Mouse (Mus musculus) forelimb bud, embryonic 11.5 days (tissue): Measurements from ENCODE around the gene Mtcl1.

ENCODE experiments used
- DNase-seq: peaks from one replicate; pipeline ENCODE4 v3.0.0-alpha.2; 2012; ENCODE audit warnings: low read depth, low spot score

The Mtcl1 gene

DNA sequence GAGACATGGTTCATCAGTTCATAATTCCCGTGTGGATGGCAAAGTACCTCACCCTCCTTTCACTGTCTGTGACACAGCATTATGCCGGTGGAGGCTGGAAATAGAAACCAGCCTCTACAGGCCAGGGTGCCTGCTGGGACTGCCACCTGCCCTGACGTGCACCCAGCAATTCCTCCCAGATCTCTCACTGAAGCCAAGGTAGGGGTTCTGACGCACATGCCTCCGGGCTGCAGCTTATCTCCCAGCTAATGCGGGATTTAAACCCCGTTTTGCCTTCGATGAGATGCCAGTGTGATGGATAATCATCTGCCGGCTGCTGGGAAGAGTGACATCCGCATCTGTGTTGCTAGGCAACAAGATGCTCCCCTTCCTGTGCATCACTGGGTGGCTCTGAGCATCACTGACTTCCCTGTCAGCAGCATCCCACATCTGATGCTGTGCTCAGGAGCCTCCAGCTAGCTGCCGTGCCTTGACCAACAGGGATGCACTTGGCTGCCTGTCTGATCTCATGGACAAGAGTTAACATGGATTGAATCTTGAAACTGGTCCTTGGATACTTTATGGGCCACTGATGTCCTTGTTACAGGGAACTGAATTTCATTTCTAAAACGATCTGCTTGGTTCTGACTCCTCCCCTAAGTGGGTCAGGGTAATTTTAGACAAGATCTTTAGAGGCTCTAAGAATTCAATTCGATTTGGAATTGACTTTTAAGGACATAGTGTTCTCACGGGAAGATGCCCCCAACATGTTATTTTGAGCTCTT is 123.9 kb downstream of the Mtcl1 start:
- DNase-seq: no peak

DNA sequence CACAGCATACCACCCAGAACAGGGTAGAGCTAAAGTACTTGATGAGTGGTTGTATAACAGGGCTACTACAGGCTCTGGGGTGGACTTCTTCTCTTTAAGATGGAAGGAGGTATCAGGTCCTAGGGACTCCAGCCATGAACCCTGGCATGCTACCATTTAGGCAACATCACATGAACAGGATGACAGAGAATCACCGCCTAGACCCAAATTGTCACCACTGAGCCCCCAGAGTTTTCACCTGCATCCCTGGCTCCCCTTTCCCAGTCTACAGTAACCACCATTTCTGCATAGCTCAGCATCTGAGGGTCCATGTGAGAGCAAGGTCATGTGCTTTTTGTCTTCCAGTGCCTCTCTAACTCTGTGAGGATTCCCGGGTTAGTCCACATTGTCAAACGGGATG is 124.7 kb downstream of the Mtcl1 start:
- DNase-seq: no peak

DNA sequence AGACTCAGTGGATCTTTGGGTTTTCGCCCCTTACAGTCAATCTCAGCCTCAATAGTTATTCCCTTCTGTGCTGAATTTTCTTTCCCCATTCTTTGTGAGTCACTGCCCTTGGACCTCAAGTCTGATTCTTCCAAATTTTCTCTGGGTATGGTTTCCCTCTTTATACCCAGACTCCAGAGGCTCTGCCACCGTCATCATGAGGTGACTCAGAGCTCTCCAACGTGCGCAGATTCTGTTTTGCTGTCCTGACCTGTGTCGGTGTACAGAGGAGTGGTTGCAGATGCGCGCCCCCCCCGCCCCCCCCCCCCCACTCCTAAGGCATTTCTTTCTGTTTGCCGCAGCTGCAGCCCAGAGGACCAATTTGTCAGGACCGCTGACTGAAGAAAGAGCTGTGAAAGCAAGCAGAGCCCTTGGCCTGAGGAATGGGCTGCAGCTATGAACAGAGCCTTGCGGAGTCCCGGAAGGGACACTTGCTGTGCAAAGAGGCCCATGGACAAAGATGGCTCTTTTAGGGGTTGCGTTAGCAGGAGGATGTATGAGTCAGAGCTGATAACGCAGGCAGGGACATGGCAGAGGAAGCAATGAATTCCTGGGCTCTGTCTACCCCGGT is 126.8 kb downstream of the Mtcl1 start:
- DNase-seq: no peak

DNA sequence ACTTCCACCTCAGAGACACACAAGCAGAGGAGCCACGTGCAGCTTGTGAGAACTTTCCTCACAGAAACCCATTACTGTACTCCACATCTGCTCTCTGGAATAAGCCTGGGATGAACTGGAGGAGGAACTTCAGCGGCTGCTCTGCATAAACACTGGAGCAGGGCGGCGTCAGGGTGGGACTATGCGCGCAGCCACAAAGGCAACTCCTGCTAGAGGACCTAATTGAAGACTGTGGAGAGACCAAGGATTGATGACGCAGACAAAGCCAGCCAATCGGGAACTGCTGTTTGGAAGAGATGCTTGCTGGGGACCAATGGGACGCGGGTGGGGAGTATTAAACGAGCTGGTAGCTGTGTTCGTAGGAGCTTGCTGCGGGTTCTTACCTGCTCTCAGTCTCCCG is 127.6 kb downstream of the Mtcl1 start:
- DNase-seq: no peak

DNA sequence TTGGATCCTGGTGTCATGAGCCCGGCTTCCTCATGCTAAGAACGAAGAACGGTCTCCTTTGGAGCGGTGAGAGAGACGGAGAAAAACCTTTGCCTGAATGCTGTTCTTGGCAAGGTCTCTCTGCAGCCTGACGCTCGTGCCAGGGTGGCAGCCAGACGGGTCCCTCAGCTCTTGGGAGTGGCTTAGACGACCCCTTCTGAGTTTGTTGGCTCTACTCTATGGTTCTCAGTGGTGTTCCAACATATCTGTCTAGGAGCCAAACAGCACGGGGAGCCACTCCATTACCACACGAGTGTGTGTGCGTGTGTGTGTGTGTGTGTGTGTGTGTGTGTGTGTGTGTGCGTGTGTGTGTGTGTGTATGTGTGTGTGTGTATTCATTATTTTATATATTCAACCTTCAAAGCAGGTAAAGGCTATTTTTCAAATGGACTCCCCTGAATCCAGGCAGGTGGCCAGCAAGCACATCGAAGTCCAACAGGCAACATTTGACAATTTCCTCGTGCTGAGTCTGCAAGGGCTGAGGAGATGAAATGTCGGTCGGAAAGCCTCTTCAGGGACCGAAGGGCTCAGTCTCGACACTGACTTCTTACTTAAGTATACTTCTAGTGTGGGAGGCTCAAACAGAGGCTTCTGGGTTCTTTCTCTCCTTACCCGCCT is 128.7 kb downstream of the Mtcl1 start:
- DNase-seq: no peak

DNA sequence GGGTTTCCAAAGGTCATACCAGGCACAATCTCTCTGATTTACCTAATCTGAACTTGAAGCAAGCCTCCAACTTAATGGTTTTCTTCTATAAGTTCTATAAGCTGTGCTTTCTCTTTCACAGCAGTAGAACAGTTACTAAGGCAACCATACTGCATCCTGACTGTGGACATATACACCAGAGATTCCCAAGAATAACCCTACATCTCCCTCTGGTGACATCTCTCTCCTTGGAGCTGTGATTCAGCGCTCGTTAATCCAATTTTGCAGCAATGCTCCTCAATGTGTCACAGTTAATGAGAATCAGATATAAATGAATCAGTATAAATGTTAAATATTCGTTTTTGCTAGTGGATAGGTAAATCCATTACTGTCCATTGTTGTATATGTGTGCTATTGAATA is 131.5 kb downstream of the Mtcl1 start:
- DNase-seq: no peak

DNA sequence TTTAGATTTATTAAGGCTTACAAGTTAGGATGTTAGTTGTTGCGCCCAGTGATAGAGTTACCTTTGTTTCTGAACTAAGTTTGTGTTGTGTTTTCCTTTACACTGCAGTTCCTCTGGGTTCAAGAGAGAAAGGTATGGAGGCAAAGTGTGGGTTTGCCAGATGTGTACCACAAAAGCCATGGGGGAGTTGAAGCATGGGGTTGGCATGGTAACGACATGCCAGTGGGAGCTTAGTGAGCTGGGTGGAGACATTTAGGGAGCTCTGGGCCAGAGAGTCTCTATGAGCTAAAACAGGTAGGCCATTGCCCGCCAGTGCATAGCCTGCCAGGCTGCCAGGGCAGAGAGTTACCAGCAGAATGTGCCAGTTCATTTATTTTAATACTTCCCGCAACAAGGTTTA is 132.0 kb downstream of the Mtcl1 start:
- no peak for DNase-seq

DNA sequence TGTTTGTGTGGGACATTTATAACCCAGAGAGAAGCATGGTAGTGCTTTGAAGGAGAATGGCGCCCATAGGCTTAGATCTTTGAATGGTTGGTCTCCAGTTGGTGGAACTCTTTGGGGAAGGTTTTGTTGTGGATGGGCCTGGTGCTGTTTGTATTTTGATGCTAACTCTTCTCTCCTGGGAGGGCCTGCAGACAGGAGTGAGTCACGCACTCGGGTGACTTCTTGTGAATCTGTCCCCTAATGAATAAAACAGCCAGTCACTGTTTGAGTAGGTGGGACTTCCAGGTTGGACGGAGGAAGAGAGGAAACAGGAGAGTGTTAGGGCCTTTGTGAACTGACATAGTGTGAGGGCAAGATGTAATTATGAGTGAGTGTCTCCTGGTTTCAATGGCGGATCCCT is 132.4 kb downstream of the Mtcl1 start:
- no peak for DNase-seq

DNA sequence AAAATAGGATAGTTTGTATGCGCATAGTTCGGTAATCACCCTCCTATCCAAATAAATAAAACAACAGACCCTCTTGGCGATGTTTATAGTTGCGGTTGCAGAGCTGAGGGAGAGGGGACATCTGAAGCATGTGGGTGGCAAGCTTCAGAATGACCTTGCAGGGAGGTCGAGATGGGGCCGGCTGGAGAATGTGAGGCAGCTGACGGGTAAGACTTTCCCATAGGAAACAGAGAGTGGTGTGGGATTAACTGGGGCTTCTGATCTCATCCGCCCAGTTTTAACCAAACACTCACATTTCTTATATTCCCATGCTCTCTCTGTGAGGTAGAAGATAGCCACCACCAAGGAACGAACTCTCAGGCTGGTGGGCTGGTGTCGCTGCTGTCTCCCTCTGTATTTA is 134.1 kb downstream of the Mtcl1 start:
- peak; percentile 35 for DNase-seq

DNA sequence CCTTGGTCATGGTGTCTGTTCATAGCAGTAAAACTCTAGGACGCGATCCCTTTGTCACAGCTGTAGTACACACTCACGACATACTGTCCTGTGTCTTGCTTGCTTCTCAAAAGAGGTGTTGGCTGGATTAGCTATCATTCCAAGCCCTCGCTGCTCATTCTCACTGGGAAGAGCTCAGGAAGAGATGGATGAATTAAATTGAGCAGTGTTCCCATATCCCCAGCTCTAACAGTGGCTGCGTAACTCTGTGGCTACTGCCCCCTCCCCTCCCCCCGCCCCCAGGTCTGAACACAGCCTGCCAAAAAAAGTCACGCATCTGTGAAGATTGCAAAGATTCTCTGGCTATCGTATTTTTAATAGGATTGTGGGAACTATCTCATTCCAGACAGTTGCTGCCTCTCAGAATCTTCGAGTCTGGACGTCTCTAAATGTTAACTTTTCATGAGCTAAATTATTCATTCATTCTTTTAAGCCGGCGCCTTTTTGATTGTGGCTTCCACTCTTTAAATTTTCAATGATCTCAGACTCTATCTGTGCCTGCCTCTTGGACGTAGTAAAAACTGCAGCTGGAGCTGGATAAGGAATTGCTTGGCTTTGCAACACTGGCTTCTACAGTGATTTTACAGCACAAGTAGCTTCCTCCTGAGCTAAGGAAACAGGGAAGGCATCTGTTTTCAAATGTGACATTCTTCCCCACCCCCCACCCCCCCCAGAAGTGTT is 134.8 kb downstream of the Mtcl1 start:
- DNase-seq: peak; percentile 14

DNA sequence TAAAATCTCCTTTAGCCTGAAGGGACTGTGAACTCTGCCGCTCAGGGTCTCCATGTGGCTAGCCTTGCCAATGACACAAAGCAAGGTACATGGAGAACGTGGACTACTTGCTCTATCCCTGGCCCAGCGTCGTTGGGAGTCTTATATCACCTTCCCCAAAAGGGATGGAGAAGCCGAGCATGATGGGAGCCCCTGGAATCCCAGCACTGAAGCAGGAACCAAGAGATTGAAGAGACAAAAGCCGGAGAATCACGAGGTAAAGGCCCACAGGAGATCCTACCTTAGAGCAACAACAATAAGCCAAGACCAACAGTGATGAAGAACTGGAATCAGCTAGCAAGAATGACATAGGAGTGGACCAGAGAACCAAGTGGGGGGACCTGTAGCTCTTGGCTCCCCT is 147.6 kb downstream of the Mtcl1 start:
- no peak for DNase-seq

DNA sequence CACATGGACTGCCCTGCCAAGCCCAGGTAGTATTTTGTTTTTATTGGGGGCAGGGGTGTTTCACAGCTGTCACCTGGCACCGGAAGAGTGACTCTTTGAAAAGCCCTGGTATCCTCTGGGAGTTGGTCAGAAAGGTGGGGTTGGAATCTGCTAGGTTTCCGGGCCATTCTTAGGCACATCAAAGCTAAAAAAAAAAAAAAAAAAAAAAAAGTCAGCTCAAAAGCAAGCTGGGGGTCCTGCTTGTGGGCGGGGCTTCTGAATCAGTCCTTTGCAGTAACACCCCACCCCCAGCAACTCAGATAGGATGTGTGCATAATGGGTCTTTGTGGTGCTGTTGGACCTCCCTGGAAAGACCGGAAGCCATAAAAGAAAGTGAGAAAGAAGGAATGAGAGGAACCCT is 148.3 kb downstream of the Mtcl1 start:
- DNase-seq: no peak

DNA sequence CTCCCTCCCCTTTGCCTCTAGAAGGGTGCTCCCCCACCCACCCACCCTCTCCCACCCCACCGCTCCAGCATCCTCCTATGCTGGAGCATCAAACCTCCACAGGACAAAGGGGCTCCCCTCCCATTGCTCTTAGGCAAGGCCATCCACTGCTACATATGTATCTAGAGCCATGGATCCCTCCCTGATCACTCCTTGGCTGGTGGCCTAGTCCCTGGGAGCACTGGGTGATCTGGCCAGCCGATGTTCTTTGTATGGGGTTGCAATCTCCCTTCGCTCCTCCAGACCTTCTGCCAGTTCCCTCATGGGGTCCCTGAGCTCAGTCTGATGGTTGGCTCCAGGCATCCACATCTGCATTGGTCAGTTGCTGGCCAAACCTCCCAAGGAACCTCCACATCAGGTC is 151.8 kb downstream of the Mtcl1 start:
- DNase-seq: no peak

DNA sequence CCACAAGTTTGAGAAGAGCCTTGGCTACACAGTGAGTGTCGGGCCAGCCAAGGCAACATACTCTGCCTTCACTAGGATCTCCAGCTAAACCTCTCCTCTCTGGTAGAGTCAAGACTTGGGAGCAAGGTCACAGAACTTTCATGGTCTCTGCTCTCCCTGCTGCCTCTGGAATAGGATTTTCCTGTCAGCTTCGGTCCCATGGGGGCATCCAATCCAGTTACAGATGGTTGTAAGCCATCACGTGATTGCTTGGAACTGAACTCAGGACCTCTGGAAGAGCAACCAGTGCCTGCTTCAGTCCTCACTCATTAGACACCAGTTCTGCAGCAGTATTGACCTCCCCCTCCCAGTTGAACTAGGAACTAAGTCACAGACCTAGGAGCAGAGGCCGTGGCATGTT is 156.0 kb downstream of the Mtcl1 start:
- DNase-seq: no peak

DNA sequence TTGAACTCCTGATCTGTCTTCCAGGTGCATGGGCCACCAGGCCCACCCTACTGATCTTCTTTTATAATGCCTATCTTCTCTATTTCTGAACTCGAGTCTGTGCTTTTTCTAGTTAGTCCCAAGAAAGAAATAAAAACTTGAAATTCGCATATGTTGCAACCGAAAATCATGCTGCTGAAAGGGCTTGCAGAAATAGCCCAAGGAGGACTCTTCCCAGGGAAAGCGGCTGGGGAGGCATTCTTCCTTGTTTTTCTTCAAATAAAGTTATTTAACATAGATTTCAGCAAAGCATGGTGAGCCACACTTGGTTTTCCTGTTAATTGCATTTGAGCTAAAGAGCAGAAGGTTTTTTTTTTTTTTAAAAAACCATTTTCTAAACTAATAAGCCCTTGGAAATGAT is 159.7 kb downstream of the Mtcl1 start:
- no peak for DNase-seq
